Mouse (Mus musculus) stomach, postnatal 0 days (tissue): ENCODE data around the gene Arnt2.

Experiments
- CTCF ChIP-seq: IDR thresholded peaks from 2 replicates; pipeline ENCODE4 v1.5.1; 2016; ENCODE audit warnings: antibody characterized with exemption, low read depth, mild to moderate bottlenecking, moderate library complexity
- EP300 ChIP-seq: optimal IDR thresholded peaks from 2 replicates; pipeline ENCODE3; 2016; ENCODE audit warnings: antibody characterized with exemption

GRCm38 (mm10) chr7:84380810-84381209 is 29.2 kb downstream of the Arnt2 start:
- TF ChIP-seq CTCF (no peak), EP300 (no peak)
